Mouse (Mus musculus) heart, adult 2 months (tissue): ENCODE measurements around the gene Arhgef11.

ENCODE experiments used
- CTCF ChIP-seq: fragments of 200-600 bp; IDR thresholded peaks from 2 replicates; pipeline ENCODE4 v1.8.1; 2022; ENCODE audit warnings: antibody characterized with exemption, mild to moderate bottlenecking, moderate library complexity
- EP300 ChIP-seq: fragments of 200-500 bp; IDR thresholded peaks from 2 replicates; pipeline ENCODE4 v1.6.1; 2011; ENCODE audit warnings: low read depth, low read length, control low read depth; ENCODE audit not compliant: insufficient read depth
- POLR2A ChIP-seq: fragments of 200-500 bp; IDR thresholded peaks from 2 replicates; pipeline ENCODE4 v1.6.1; 2011; ENCODE audit warnings: mild to moderate bottlenecking, low read depth, low read length, control low read depth; ENCODE audit not compliant: insufficient read depth

DNA sequence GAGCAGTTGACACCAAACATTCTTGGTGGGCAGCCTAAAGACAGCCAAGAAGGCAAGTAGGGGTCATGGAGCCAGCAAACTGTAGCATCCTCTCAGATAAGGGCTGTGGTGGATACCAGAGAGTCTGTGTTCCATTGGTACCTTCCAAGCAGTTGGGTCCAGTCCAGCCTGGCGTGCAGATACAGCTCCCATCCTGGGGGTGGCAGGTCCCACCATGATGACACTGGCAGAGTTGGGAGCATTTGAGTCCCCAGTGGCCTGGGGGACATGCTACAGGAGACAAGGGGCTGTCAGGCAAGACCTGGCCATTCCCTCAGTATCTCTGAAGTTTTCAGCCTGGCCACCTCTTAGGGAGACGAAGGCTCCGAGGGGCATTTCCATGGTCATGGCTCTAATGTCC is 135.2 kb downstream of the Arhgef11 start:
- TF ChIP-seq POLR2A (no peak), CTCF (no peak), EP300 (no peak)
